Mouse (Mus musculus) olfactory bulb, adult 2 months (tissue): ENCODE data around the gene Atp2a1. TPM values are rescaled to one million over a fixed set of nuclear protein-coding genes. Genes with fewer than 3 reads are reported as not detected.

Source experiments
- H3K27ac ChIP-seq: fragments of 200-500 bp; 2 replicates; pipeline ENCODE4 v1.5.1; 2012; ENCODE audit warnings: low read depth, low read length; ENCODE audit not compliant: insufficient read depth
- H3K4me1 ChIP-seq: fragments of 200-500 bp; 2 replicates; pipeline ENCODE4 v1.6.1; 2012; ENCODE audit warnings: low read length; ENCODE audit not compliant: control insufficient read depth, insufficient read depth
- H3K4me3 ChIP-seq: fragments of 200-500 bp; 2 replicates; pipeline ENCODE4 v1.5.1; 2012; ENCODE audit warnings: mild to moderate bottlenecking, low read depth, low read length, moderate library complexity; ENCODE audit not compliant: insufficient read depth
- CTCF ChIP-seq: fragments of 200-500 bp; IDR thresholded peaks from 2 replicates; pipeline ENCODE4 v1.5.1; 2012; ENCODE audit warnings: low read depth, mild to moderate bottlenecking, low read length, moderate library complexity; ENCODE audit not compliant: insufficient read depth
- POLR2A ChIP-seq: fragments of 200-500 bp; IDR thresholded peaks from 2 replicates; pipeline ENCODE4 v1.6.1; 2012; ENCODE audit warnings: mild to moderate bottlenecking, low read depth, low read length, moderate library complexity; ENCODE audit not compliant: insufficient read depth
- WGBS: fragments of 180-500 bp; shearing (Covaris S2); methylation state at CpG from one replicate; pipeline ENCODE4 v1.1.7; 2018; 5-methylcytosine and 5-hydroxymethylcytosine counted together
- polyA plus RNA-seq: library from polyadenylated mRNA; stranded (reverse); fragments of >200 nt; gene quantifications from 2 replicates; pipeline ENCODE4 v1.2.4, GENCODE M21; 2012; ENCODE audit warnings: low replicate concordance; ENCODE audit not compliant: missing spikeins, insufficient read depth, insufficient read length

Atp2a1 gene
- polyA plus RNA-seq, 1 experiment: not detected

DNA sequence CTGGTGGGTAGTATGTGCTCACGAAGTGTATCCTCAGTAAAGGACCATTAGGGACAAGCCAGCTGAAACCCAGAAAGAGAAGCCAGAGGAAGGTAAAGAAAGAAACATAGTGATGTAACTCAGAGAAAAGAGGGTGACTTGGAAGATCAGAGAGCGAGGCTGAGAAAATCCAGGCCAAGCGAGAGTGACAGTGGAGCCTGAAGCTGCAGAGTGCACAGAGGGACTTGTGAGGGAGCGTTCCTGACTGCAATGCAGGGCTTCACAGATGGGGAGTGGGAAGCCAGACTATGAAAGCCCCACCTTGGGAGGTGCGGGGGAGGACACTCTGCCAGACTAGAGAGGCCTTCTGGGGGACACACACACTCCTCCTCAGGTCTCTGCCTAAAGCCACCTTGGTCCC, 4.7 kb downstream of the Atp2a1 start:
- WGBS: 87% methylated on average over 5 of the region's 5 CpGs
- TF ChIP-seq POLR2A (no peak), CTCF (no peak)
- Histone ChIP-seq H3K4me1 (no peaks in the 10 kb centered on the region), H3K27ac (no peak overlapping the region), H3K4me3 (no peak overlapping the region)

DNA sequence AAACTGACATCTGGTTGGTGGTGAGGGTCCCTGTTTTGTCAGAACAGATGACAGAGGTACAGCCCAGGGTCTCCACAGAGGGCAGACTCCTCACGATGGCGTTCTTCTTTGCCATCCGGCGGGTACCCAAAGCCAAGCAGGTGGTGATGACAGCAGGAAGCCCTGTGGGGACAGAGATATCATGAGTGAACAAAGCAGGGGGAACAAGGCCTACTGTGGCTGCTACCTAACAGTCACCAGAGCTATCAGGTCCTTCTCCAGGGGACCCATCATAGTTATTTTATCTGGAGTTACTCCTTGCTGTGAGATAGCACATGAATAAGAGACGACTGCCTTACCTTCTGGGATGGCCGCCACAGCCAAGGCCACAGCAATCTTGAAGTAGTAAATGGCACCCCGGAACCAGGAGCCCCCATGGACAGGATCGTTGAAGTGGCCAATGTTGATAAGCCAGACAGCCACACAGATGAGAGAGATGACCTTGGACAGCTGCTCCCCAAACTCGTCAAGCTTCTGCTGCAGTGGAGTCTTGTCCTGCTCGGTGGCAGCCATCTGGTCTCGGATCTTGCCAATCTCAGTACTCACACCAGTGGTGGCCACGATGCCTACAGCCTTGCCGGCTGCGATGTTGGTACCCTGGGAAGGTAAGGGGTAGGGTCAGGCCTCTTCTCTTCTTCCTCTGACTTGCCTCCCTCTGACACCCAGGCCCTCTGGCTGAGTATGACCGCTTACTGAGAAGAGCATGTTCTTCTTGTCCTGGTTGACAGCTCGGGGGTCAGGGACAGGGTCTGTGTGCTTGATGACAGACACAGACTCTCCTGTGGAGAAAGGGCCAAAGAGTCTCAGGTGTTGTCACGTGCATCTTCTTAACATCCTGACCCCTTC, 6.3 kb downstream of the Atp2a1 start:
- no peak for TF ChIP-seq CTCF
- TF ChIP-seq POLR2A: no peak
- no peak overlapping the region for H3K4me3 ChIP-seq
- H3K27ac ChIP-seq: no peak overlapping the region
- no peaks in the 10 kb centered on the region for H3K4me1 ChIP-seq
- 91% methylated on average over 17 of the region's 17 CpGs for WGBS

GRCm38 (mm10) chr7:126455242-126455641, 7.7 kb downstream of the Atp2a1 start:
- H3K4me3 ChIP-seq: no peak overlapping the region
- no peak overlapping the region for H3K27ac ChIP-seq
- H3K4me1 ChIP-seq: no peaks in the 10 kb centered on the region
- 83% methylated on average over 2 of the region's 2 CpGs for WGBS
- TF ChIP-seq CTCF (no peak), POLR2A (no peak)

- Histone ChIP-seq H3K4me3 (no peak overlapping the region), H3K4me1 (no peaks in the 10 kb centered on the region), H3K27ac (no peak overlapping the region)
- TF ChIP-seq CTCF (no peak), POLR2A (no peak)
- WGBS: 75% methylated on average over 7 of the region's 7 CpGs
These were observed 9.0 kb downstream of the Atp2a1 start for GRCm38 (mm10) chr7:126453861-126454260.

DNA sequence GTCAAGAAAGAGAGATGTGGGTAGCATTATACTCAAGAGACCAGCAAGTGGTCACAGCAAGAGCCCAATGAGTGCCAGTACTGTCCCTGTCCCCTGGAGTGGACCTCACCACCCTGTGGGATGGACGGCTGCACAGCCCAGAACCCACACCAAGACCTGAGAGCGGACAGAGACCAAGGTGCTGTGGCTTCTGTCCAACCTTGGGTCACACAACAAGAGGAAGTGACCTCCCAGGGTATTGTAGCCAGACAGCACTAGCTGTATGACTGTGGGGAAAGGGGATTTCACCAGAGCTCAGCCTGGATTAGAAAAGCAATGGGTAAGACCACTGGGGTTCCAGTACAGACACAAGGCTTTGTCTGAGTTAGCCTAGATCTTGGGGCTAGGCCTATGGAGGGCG, 10.7 kb downstream of the Atp2a1 start:
- whole genome bisulfite sequencing: 91% methylated on average over 3 of the region's 3 CpGs
- H3K4me1 ChIP-seq: no peaks in the 10 kb centered on the region
- no peak overlapping the region for H3K27ac ChIP-seq
- TF ChIP-seq POLR2A (no peak), CTCF (no peak)
- H3K4me3 ChIP-seq: no peak overlapping the region

- 87% methylated on average over 6 of the region's 6 CpGs for WGBS
- Histone ChIP-seq H3K4me3 (no peak overlapping the region), H3K27ac (no peak overlapping the region), H3K4me1 (no peaks in the 10 kb centered on the region)
- TF ChIP-seq POLR2A (no peak), CTCF (no peak)
These were observed 12.3 kb downstream of the Atp2a1 start for GRCm38 (mm10) chr7:126450641-126451040.

GRCm38 (mm10) chr7:126449991-126450390, 12.9 kb downstream of the Atp2a1 start:
- Histone ChIP-seq H3K4me3 (no peak overlapping the region), H3K4me1 (no peaks in the 10 kb centered on the region), H3K27ac (no peak overlapping the region)
- WGBS: 92% methylated on average over 18 of the region's 18 CpGs
- TF ChIP-seq CTCF (no peak), POLR2A (no peak)

DNA sequence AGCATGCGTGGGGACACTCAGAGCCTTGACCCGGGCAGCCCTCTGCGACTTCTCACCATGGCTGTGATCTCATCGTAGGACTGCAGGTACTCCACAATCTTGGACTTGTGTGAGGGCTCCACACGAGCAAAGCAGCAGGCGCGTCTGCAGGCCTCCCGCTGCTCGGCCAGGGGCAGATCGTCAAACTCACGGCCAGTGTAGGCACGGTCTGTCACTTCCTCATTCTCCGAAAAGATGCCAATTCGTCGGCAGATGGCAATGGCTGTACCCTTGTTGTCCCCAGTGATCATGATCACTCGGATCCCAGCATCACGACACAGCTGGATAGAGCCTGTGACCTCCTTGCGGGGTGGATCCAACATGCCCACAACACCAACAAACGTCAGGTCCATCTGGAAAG, 14.4 kb downstream of the Atp2a1 start:
- WGBS: 92% methylated on average over 19 of the region's 19 CpGs

DNA sequence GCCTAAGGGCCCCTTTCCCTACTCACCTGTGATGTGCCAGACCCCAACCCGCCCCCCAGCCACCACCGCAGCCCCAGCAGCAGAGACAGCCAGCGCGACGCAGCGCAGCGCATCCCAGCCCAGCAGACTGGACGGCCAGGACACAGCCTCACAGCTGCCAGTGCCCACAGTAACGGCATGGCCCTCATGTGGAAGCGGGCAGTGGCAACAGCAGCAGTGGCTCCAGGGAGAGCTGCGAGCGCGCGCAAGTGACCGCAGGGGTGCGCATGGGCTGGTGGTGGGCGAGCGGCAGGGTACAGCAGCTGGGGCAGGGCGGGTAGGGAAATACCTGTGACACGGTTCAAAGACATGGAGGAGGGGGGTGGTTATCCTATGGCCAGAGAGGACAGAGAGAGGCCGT, 16.7 kb downstream of the Atp2a1 start:
- 93% methylated on average over 21 of the region's 21 CpGs for WGBS

More for the DNA sequence above, 14.4 kb downstream of the Atp2a1 start:
- Histone ChIP-seq H3K27ac (no peak overlapping the region), H3K4me3 (no peak overlapping the region), H3K4me1 (no peaks in the 10 kb centered on the region)
- TF ChIP-seq CTCF: no peak
- TF ChIP-seq POLR2A: no peak

More for the DNA sequence above, 16.7 kb downstream of the Atp2a1 start:
- no peaks in the 10 kb centered on the region for H3K4me1 ChIP-seq
- no peak for TF ChIP-seq CTCF
- TF ChIP-seq POLR2A: no peak
- H3K27ac ChIP-seq: no peak overlapping the region
- H3K4me3 ChIP-seq: no peak overlapping the region
